Mouse (Mus musculus): Measurements from ENCODE around the gene Gm4450. TPM values are rescaled to one million over a fixed set of nuclear protein-coding genes. Genes with fewer than 3 reads are reported as not detected.
"Not testable (repeated sequence)": the region's sequence is repeated elsewhere in the genome, so short reads cannot be mapped to it uniquely, and the experiment has no call there.

Gm4450 gene
- total RNA-seq (2014; rRNA removed; ENCODE audit: low replicate concordance) (not detected in 2 replicates), polyA plus RNA-seq (2015; fragmentation: Nextera tagmentation; extraction: Ambion mirVana) (not detected in 2 replicates)

DNA sequence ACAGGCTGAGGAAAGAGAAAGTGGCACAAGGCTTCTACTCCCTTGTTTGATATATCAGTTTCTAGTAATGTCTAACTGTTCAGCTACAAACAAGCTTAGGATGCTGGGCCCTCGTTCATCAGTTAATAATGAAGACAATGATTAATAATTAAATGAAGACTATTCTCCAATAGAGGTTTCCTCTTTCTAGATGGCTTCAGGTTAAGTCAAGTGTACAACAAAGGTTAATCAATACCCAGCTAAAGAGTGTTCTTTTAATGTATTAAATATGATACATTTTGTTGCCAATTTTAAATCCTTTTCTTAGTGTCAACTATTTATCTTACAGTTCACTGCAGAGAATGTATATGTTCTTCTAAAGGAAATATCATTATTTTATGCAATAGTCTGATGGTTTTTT is at the start of gene Gm4450:
Gene Gm4450 (minus strand): TSS at position 101 of the 400 bp plus-strand sequence.
- no CpG with 5 or more reads among the region's 1 CpGs for WGBS
- not testable (repeated sequence) for H3K27me3 ChIP-seq (ENCODE audit: control insufficient read depth, insufficient read depth, low read length); ATAC-seq (ENCODE audit: insufficient read depth, low read depth)

DNA sequence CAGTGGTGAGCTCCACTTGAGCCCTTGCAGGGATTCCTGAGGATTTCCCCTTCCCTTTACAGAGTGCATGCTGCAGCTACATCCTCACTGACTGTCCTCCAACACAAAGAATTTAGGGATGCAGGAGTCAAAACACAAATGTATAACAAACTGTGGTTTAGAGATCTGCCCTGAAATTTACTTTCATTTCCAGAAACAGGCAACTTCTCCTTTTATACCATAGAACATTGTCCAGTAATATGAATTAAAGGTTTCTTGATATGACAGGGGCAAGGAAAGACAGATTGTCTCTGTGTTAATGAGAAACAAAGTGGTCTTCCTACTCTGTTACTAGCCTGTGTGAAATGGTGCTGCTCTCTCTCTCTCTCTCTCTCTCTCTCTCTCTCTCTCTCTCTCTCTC is 40.5 kb upstream of the Gm4450 start:
- H3K4me3 ChIP-seq (ENCODE audit: low read depth, low read length); ATAC-seq (ENCODE audit: insufficient read depth, low read depth); H3K4me1 ChIP-seq (ENCODE audit: control insufficient read depth, insufficient read depth); DNase-seq (ENCODE audit: low spot score); H3K36me3 ChIP-seq (replicated peaks; ENCODE audit: control insufficient read depth, insufficient read depth, low read length); H3K9ac ChIP-seq (replicated peaks; ENCODE audit: low read depth, low read length); H3K4me2 ChIP-seq (ENCODE audit: low read depth, low read length); H3K27me3 ChIP-seq (ENCODE audit: control insufficient read depth, insufficient read depth, low read length); H3K27ac ChIP-seq (ENCODE audit: low read depth); H3K9me3 ChIP-seq (replicated peaks; ENCODE audit: control insufficient read depth, low read length): not testable (repeated sequence)

More for the DNA sequence above, at the start of gene Gm4450:
- H3K9me3 ChIP-seq (replicated peaks; ENCODE audit: control insufficient read depth, low read length); H3K36me3 ChIP-seq (replicated peaks; ENCODE audit: control insufficient read depth, insufficient read depth, low read length); H3K4me1 ChIP-seq (ENCODE audit: control insufficient read depth, insufficient read depth); H3K4me2 ChIP-seq (ENCODE audit: low read depth, low read length); H3K27ac ChIP-seq (ENCODE audit: low read depth); DNase-seq (ENCODE audit: low spot score); H3K9ac ChIP-seq (replicated peaks; ENCODE audit: low read depth, low read length); H3K4me3 ChIP-seq (ENCODE audit: low read depth, low read length): not testable (repeated sequence)

DNA sequence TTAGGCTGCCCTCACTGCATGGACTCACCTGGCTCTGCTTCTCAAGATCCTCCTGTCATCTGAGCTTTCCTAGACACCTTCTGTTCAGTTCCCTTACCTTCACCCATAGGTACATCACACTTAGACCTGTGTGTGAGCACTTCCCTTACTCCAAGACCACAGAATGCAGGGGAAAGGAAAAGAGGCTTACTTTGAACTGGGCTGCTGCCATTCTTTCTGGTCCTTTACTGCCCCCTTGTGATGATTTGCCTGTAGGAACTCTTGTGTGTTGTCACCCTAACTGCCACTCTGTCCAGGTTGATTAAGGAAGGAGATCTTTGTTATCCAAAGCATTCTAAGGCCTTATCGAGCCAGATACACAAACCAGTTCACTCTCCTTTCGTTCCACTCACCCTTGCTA is 39.8 kb upstream of the Gm4450 start:
- H3K27ac ChIP-seq (ENCODE audit: low read depth): not testable (repeated sequence)
- no CpG with 5 or more reads among the region's 2 CpGs for WGBS

DNA sequence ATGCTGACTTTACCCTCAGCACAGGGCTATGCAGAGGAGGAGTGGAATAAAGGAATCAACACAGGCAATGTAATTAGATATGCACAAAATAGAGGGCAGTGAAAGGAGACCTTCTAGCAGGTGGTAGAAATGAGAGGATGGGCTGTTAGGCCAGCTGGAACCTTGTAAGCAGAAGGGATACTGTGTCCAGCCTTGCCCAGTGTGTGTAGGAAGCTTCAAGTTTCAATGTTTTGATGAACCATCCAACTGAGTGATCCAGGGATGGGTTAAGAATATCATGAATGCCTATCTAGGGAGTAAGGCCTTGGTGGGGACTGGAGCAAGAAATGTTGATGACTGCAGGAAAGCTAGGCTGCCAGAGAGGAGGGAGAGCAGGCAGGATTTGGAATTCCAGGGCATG is 38.1 kb upstream of the Gm4450 start:
- H3K4me3 ChIP-seq (ENCODE audit: low read depth, low read length); DNase-seq (ENCODE audit: low spot score); H3K4me1 ChIP-seq (ENCODE audit: control insufficient read depth, insufficient read depth); H3K27me3 ChIP-seq (ENCODE audit: control insufficient read depth, insufficient read depth, low read length); ATAC-seq (ENCODE audit: insufficient read depth, low read depth); H3K27ac ChIP-seq (ENCODE audit: low read depth); H3K4me2 ChIP-seq (ENCODE audit: low read depth, low read length); H3K36me3 ChIP-seq (replicated peaks; ENCODE audit: control insufficient read depth, insufficient read depth, low read length); H3K9ac ChIP-seq (replicated peaks; ENCODE audit: low read depth, low read length); H3K9me3 ChIP-seq (replicated peaks; ENCODE audit: control insufficient read depth, low read length): not testable (repeated sequence)

More for the DNA sequence above, 39.8 kb upstream of the Gm4450 start:
- H3K4me3 ChIP-seq (ENCODE audit: low read depth, low read length); H3K4me1 ChIP-seq (ENCODE audit: control insufficient read depth, insufficient read depth); DNase-seq (ENCODE audit: low spot score); H3K9me3 ChIP-seq (replicated peaks; ENCODE audit: control insufficient read depth, low read length); H3K9ac ChIP-seq (replicated peaks; ENCODE audit: low read depth, low read length); H3K27me3 ChIP-seq (ENCODE audit: control insufficient read depth, insufficient read depth, low read length); H3K4me2 ChIP-seq (ENCODE audit: low read depth, low read length); H3K36me3 ChIP-seq (replicated peaks; ENCODE audit: control insufficient read depth, insufficient read depth, low read length); ATAC-seq (ENCODE audit: insufficient read depth, low read depth): not testable (repeated sequence)

DNA sequence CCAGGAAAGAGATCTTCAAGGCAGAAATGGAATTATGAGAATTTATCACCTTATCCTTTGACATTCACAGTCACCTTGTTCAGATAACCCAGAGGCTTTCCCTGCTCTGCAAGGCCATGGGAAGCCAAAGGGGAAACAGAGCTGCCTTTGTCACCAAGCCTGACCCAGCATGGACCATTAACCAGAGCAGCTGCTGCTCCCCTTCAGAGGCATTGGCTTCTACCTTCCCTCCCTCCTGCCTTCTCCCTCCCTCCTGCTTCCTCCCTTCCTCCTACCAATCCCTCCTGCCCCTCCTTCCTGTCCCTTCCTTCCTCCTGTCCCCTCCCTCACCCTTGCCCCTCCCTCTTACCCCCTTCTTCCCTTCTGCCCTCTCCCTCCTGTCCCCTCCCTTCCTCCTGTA is 37.3 kb upstream of the Gm4450 start:
- DNase-seq (ENCODE audit: low spot score); H3K4me2 ChIP-seq (ENCODE audit: low read depth, low read length); H3K9me3 ChIP-seq (replicated peaks; ENCODE audit: control insufficient read depth, low read length); ATAC-seq (ENCODE audit: insufficient read depth, low read depth); H3K4me3 ChIP-seq (ENCODE audit: low read depth, low read length); H3K4me1 ChIP-seq (ENCODE audit: control insufficient read depth, insufficient read depth); H3K27me3 ChIP-seq (ENCODE audit: control insufficient read depth, insufficient read depth, low read length); H3K9ac ChIP-seq (replicated peaks; ENCODE audit: low read depth, low read length); H3K27ac ChIP-seq (ENCODE audit: low read depth); H3K36me3 ChIP-seq (replicated peaks; ENCODE audit: control insufficient read depth, insufficient read depth, low read length): not testable (repeated sequence)

DNA sequence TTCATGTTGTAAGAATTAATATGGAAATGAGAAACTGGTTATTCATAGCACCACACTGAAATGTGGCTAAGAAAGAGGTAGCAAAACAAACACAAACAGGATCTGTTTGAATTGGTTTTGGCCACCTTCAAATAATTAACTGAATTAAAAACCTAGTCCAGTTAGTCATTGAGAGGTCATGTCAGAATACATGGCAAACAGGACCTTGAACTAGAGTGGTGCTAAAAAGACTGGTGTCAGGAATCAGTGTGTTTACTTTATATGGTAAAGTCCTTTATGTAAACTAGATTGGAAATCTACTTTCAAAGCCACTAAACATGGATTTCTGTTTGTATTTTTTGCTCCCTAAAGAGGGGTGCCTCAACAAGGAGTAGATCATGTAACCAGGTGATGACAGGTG is 14.6 kb upstream of the Gm4450 start:
- not testable (repeated sequence) for H3K9ac ChIP-seq (replicated peaks; ENCODE audit: low read depth, low read length); ATAC-seq (ENCODE audit: insufficient read depth, low read depth); DNase-seq (ENCODE audit: low spot score); H3K9me3 ChIP-seq (replicated peaks; ENCODE audit: control insufficient read depth, low read length); H3K4me1 ChIP-seq (ENCODE audit: control insufficient read depth, insufficient read depth); H3K36me3 ChIP-seq (replicated peaks; ENCODE audit: control insufficient read depth, insufficient read depth, low read length); H3K4me3 ChIP-seq (ENCODE audit: low read depth, low read length); H3K27ac ChIP-seq (ENCODE audit: low read depth); H3K27me3 ChIP-seq (ENCODE audit: control insufficient read depth, insufficient read depth, low read length); H3K4me2 ChIP-seq (ENCODE audit: low read depth, low read length)

DNA sequence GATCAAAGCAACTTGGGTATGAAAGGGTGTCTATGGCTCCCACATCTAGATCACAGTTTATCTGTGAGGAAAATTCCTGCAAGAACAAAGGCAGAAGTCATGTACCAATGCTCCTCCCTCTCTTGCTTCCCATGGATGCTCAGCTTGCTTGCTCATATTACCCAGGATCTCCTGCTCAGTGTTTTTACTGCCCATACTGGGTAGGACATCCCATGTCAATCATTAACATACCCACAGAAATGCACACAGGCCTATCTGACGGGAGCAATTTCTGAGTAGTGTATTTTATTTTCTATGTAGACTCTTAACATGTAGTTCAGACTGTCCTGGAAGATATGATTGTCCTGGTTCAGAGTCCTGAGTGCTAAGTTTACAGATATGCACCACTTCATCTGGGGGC is 14.1 kb upstream of the Gm4450 start:
- H3K9ac ChIP-seq (replicated peaks; ENCODE audit: low read depth, low read length); H3K36me3 ChIP-seq (replicated peaks; ENCODE audit: control insufficient read depth, insufficient read depth, low read length); H3K27ac ChIP-seq (ENCODE audit: low read depth); H3K4me3 ChIP-seq (ENCODE audit: low read depth, low read length); DNase-seq (ENCODE audit: low spot score); H3K27me3 ChIP-seq (ENCODE audit: control insufficient read depth, insufficient read depth, low read length); ATAC-seq (ENCODE audit: insufficient read depth, low read depth); H3K4me2 ChIP-seq (ENCODE audit: low read depth, low read length); H3K4me1 ChIP-seq (ENCODE audit: control insufficient read depth, insufficient read depth); H3K9me3 ChIP-seq (replicated peaks; ENCODE audit: control insufficient read depth, low read length): not testable (repeated sequence)
- no CpG with 5 or more reads among the region's 1 CpGs for WGBS

DNA sequence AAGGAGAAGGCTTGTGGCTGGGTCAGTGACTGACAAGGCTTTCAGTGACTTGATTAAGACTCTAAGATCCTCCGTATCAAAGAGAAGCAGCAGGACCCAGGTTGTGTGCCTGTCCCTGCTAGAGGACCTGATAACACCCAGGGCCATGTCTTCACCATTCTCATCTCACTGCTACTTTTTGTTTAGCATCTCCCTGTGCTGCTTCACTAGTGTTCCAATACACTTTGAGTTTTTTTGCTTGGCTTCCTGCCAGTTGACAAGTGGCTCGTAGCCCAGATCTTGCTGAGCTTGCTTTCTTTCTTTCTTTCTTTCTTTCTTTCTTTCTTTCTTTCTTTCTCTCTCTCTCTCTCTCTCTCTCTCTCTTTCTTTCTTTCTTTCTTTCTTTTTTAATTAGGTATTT is 12.4 kb upstream of the Gm4450 start:
- H3K27ac ChIP-seq (ENCODE audit: low read depth); H3K9ac ChIP-seq (replicated peaks; ENCODE audit: low read depth, low read length); H3K9me3 ChIP-seq (replicated peaks; ENCODE audit: control insufficient read depth, low read length); H3K36me3 ChIP-seq (replicated peaks; ENCODE audit: control insufficient read depth, insufficient read depth, low read length); ATAC-seq (ENCODE audit: insufficient read depth, low read depth); H3K4me2 ChIP-seq (ENCODE audit: low read depth, low read length); H3K27me3 ChIP-seq (ENCODE audit: control insufficient read depth, insufficient read depth, low read length); H3K4me3 ChIP-seq (ENCODE audit: low read depth, low read length); H3K4me1 ChIP-seq (ENCODE audit: control insufficient read depth, insufficient read depth); DNase-seq (ENCODE audit: low spot score): not testable (repeated sequence)
- 0% methylated on average over 1 of the region's 2 CpGs for WGBS

DNA sequence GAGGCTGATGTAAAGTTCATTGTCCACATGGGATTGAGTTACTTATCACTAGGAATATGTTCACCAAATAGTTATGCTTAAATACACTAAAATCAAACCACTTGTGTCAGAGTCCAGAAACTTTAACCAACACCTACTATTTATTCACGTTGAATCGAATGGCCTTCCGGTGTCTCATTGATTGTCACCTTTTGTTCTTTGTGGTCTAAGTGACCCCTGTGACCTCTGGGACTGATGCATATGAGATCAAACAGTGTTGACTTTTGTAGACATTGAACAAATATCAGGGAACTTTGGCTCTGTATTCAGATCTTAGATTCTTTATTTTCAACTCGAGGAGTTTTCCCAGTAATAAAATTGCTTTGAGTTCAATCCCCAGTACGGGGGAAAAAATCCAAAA is 3.1 kb downstream of the Gm4450 start:
- H3K36me3 ChIP-seq (replicated peaks; ENCODE audit: control insufficient read depth, insufficient read depth, low read length); H3K9me3 ChIP-seq (replicated peaks; ENCODE audit: control insufficient read depth, low read length); H3K27me3 ChIP-seq (ENCODE audit: control insufficient read depth, insufficient read depth, low read length); DNase-seq (ENCODE audit: low spot score); H3K4me2 ChIP-seq (ENCODE audit: low read depth, low read length); H3K27ac ChIP-seq (ENCODE audit: low read depth); H3K4me3 ChIP-seq (ENCODE audit: low read depth, low read length); ATAC-seq (ENCODE audit: insufficient read depth, low read depth); H3K9ac ChIP-seq (replicated peaks; ENCODE audit: low read depth, low read length); H3K4me1 ChIP-seq (ENCODE audit: control insufficient read depth, insufficient read depth): not testable (repeated sequence)
- 79% methylated on average over 4 of the region's 5 CpGs for WGBS

Measured in heart, postnatal 0 days (tissue).